Mouse (Mus musculus) cerebellum, adult 18-20 months (tissue): Measurements from ENCODE around the gene Parp6.
A peak's percentile ranks its signal among the peaks of the same experiment; 100 is the strongest.

Experiments
- DNase-seq, 2 experiments: peaks; one replicate each; pipeline ENCODE4 v3.0.0; 2021

Gene Parp6

DNA sequence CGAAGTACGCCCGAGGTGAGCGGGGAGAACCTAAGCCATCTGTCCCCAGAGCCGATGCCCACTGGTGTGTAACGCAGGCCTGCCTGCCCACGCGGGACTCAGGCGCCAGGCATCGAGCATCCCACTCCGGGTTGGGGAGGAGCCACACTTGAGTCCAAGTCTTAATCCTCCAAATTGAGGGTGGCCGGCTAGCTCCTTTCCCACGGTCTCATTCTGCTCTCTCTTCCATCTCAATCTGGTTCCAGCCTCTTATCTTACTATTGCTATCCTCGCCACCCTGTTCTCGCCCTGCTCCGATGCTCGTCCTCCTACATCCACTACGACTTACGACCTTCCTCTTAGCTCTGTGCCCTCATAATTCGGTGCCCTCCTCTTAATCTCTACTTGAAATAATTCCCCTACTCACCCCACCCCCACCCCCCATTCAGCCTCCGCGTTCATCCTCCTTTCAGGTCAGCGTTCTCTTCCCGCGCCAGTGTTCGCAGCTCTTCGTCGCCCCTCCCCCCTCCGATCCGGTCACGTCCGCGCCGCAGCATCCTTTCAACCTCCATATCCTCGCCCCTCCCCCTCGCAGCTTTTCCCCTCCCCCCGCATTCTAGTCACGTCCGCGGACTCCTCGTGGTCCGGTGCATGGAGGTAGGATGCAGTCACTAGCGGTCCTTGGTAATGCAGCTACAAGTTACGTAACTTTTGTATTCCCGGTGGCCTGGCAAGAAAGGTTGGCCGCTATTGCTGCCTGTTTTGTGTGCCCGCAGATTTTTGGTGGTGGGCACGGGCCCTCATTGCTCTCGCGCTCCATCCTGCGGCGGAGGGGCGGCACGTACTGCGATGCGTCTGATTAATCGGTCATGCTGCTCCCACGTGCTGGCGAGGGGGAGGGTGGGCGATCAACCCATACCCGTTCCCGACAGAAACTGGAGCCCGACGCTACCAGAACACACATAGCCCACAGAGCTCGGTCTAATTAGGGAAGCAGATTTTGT lies 39.8 kb downstream of the Parp6 start:
- peak; percentile 83 to 86 for DNase-seq

GRCm38 (mm10) chr9:59658146-59658545 lies 41.1 kb downstream of the Parp6 start:
- DNase-seq, result no peak

DNA sequence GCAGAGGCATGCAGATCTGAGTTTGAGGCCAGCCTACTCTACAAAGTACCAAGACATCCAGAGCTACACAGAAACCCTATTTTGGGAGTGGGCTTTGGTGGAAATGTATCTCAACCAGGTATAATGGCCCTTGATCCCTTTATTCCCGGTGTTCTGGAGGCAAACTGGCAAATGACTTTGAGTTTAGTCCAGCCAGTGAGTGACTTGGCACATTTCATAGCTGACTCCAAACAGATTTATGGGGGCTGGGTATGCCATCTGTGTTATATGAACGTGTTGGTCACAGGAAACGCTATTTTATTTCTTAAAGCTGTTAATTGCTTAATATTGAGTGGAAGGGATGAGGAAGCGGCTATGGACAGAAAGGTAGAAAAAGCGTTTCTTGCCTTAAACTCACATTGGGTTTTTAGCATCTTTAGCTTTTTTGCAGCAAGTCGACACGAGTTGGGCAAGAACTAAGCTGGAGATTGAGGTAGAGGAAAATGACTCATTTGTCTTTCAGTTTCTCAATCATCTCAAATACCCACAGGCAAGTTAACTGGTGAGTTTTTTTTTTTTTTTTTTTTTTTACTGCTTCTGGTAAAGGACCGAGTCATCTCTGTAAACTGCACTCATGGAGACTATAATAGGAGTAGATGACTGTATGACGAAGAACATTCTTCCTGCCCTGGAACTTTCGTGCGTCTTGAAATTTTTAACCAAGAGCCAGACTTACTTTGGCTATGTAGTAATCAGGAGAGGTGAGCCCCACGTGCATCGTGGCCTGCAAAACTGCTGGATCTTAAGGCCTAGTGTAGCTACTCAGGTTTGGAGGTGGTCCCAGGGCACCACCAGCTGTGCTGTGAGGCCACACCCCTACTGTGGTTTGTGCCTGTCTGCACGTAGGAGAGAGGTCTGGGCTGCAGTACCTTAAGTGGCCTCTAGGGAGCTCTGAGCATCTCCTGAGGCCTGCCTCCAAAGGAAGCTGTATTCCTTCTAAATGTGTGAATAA lies 42.2 kb downstream of the Parp6 start:
- peak; percentile 86 to 89 for DNase-seq

- DNase-seq, result peak; percentile 74 to 82
Measured at GRCm38 (mm10) chr9:59660421-59660820, 43.3 kb downstream of the Parp6 start.

DNA sequence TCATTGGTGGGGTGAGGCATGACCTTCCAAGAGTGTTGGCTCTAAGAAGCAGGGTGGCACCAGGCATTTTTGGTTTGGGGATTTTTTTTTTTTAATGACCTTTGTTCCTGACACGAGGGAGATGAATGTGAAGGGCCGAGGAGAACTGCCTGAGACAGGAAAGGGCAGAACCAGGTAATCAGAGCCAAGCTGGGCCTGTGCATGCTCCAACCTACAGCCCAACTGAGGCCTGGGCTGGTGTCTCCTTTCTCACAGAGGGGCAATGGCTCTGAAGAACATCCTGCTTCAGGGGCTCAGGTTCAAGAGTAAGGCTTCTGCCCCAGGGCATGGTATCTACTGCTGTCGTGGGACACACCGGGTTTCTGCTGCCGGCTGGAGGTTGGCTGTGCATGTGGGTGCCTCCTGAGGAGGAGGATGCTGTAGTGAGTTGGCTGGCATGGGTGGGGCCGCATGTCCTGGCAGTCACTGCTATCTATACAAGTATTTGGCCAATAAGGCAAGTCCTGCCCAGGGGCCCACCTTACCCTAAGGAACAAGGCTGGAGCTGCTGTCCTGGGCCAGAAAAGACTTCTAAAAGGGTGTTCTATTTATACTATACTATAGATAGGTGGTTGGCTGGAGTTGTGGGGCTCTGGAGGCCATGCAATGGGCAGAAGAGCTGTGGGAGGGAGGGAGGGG lies 44.4 kb downstream of the Parp6 start:
- no peak for DNase-seq

- DNase-seq, result no peak
Measured at GRCm38 (mm10) chr9:59663226-59663625, 46.1 kb downstream of the Parp6 start.

DNA sequence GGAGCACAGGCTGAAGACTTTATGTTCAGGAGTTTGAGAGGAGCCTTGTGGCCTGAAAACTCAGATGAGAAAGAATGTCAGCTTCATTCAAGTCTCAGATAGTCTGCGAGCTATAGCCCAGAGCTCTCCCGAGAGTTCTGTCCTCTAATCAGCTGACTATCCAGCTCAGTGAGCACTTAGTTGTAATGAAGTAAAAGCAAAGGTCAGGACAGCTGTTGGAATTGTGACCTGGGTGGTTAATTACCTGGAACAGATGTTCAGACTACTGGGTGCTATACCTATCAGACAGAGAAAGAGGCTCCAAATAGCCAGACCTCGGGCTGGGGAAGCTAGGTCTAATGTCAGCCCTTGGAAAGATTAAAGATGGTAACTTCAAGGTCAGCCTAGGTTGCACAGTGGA lies 46.9 kb downstream of the Parp6 start:
- no peak for DNase-seq

DNA sequence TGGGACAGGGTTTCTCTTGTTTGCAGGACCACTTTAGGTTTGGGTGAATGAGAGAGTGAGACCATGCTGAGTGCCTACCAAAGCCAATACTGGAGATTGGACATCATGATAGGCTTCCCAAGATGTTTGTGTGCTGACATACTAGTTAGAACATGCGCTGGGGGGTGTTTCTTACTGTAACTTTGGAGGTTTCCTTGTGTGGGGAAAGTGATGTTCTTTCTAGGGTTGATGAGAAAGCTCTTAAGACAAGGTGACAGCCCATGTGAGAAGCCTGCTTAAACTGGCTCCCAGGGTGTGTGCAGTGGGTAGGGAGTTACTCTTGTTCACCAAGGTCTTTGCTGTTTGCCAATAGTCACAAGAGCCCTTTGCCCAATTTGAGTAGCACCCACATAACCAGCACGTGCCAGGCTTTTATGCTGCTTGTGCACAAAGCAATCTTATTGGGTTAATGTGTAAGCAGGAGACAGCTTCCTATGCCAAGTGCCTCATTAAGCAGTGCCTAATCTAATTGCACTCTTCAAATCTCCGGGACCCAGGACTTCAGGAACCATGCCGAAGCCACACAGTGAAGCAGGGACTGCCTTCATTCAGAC lies 47.7 kb downstream of the Parp6 start:
- DNase-seq, result no peak

DNA sequence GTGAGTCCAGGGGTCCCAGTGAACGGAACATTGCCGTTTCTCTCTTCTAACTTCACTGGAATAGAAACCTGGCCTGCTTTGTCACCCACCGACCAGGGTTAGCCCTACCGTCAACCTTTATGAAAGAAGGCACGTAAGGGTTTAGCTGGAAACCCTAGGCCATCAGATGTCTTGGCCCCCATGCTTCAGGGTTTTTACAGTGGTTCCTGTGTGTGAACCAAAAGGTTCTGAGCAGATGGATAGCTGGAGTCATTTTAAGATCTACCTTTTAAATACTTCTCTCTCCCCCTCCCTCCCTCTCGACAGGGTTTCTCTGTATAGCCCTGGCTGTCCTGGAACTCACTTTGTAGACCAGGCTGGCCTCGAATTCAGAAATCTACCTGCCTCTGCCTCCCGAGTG lies 48.9 kb downstream of the Parp6 start:
- DNase-seq, result no peak

DNA sequence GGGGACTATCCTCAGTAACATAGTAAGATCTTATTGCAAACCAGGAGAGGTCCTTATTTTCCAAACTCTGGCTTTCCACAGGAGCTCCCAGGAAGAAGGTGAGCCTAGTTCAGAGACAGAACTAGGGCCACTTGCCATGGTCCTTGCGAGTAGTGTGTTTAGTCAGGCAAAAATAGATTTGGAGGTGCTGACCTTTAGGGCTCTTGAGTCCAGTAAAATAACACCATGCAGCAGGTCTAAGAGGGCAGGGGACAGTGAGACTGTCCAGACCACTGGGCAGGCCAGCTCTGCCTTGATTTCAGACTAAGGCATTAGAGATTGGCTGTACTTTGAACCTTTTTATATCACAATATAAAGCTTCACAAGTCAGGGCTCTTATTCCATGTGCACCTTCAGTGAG lies 49.7 kb downstream of the Parp6 start:
- no peak for DNase-seq

DNA sequence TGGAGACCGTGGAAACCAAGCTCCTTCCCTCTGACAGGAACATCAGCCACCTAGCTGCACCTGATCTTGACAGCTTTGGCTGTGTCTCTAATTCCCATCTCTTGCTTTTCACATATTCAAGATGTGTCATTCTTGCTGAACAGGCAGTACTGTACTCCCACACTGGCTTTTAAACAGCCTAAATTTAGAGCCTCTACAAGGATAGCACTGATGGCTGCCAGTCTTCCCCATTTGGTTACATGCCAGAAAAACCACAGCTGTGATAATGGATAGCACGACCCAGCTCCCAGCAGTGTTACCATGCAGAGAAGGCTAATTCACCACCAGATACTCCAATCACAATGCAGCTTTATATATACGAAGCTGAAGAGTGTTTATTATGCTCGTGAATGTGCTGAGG lies 50.2 kb downstream of the Parp6 start:
- DNase-seq, result no peak

DNA sequence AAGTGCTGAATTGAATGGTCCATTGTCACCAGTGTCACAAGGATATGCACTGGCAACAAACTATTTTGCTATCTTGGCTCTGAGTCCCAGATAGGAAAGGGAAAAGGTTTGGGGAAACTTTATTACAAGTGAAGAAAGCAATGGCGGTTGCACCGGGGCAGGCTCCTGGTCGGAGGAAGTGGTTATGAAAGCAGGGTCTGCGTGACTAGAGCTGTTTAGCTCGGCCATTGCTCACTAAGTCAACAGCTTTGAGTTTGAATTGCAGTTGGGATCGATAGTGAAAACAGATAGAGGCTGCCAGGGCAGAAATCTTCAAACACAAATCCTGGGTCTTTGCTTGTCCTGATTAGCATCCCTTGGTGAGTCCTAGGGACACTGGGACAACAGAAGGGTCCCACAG lies 50.8 kb downstream of the Parp6 start:
- DNase-seq, result no peak

DNA sequence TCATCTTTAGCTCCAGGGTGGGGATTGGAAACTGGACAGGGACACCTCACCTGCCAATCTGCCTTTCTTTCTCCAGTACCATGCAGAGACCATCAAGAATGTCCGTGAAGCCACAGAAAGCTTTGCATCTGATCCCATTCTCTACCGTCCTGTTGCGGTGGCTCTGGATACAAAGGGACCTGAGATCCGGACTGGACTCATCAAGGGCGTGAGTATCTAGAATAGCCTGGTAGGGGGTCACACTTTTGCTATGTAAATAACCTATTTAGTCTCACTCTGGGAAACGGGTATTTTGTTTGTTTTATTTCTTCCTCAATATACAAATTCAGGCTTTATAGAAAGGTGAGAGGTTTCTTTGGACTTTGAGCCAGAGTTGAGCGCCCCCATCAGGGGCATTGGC lies 51.4 kb downstream of the Parp6 start:
- DNase-seq, result no peak

DNA sequence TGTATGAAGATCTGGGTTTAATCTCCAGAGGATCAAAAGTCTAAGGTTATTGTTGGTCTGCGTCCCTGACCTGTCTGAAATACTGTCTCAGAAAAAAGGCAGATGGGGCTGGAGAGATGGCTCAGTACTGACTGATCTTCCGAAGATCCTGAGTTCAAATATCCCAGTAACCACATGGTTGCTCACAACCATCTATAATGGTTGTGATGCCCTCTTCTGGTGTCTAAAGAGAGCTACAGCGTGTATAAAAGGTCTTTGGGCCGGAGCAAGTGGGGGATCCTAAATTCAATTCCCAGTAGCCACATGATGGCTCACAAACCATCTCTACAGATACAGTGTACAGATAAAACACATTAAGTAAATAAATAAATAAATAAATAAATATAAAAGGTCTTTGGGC lies 52.1 kb downstream of the Parp6 start:
- no peak for DNase-seq

DNA sequence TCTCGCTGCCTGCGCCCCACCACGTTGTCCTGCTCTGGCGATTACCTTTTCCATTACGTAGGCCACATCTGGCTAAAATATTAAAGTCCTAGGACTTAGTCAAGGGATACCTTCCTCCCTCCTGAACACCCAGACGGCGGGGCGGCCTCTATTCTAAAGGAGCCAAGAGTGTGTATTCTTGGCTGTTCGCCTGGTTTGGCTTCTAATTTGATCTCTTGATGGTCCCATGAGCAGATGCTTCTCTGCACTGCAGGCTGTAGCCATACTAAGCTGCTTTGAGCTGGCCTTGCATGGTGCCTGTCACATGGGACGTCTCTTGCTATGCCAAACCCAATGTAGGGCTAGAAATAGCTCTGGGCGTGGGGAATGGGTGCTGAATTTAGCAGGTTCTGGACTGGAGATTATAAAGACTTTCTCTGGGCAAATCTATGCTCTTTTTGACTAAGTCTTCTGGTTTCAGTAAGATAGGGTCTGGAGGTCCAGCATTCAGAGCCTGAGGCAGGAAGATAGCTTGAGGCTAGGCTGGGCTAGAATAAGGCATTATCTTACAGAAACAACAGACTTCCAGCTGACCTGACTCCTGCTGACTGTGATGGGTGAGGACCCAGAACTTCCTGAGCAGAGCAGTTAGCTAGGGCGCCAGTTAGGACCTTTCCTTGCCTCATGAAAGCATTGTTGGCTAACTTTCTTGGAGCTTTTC lies 55.3 kb downstream of the Parp6 start:
- peak; percentile 57 to 63 for DNase-seq

DNA sequence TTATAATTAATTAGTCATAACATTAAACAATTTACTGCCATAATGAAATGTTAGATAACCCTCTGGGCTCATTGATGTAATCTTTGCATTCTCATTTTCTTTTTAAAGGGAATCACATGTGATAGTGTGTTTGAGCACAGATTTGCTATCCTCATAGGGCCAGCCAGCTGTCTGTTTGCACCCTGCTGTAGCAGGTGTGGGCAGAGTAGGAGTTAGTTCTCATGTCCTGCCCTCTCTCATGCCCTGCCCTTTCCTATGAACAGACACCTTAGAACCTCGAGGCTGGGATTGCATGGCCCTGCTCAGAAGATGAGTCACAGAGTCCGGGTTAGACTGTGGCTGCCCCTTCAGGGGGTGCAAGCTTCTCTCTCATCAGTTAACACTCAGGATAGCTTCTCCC lies 56.3 kb downstream of the Parp6 start:
- no peak for DNase-seq

GRCm38 (mm10) chr9:59675598-59675997 lies 58.5 kb downstream of the Parp6 start:
- no peak for DNase-seq

DNA sequence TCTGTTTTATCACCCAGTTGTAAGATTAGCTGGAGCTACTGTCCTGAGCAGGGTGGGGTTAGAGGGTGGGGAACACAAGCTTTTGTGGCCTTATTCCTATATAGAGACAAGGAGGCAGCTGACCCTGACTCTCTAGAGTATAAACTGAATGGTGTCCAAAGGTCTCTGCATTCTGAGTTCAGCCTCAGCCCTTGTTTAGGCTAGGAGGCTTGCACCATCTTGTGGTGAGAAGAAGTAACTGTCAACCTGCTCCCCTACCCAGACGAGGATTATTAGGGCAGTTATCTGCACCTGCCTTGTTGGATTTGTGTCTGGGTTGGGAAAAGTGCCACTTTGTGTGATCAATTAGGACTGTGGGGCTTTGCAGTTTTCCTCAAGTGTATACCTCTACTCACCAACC lies 61.2 kb downstream of the Parp6 start:
- DNase-seq, result peak; percentile 55 to 68

- peak; percentile 84 to 85 for DNase-seq
Measured at GRCm38 (mm10) chr9:59679678-59680533, 62.8 kb downstream of the Parp6 start, which contains the start of gene Gramd2. TSS of gene Gramd2 (plus strand) at chr9:59680144.

GRCm38 (mm10) chr9:59680534-59680875 lies 63.4 kb downstream of the Parp6 start:
- DNase-seq, result no peak

- DNase-seq, result no peak
Measured at GRCm38 (mm10) chr9:59684020-59684419, 66.9 kb downstream of the Parp6 start.
